Mouse (Mus musculus): Measurements from ENCODE around the gene C330021F23Rik. TPM values are rescaled to one million over a fixed set of nuclear protein-coding genes. Genes with fewer than 3 reads are reported as not detected.

Gene C330021F23Rik
- polyA plus RNA-seq (2015; fragmentation: Nextera tagmentation; extraction: Ambion mirVana), result 0.18 and 0.38 TPM in 2 replicates

- ATAC-seq (ENCODE audit: low FRiP score, low TSS enrichment), result no peak
- 6% methylated on average over 12 of the region's 12 CpGs for WGBS
Observed at GRCm38 (mm10) chr8:3567641-3568371, at the start of gene C330021F23Rik. Gene C330021F23Rik (plus strand): TSS chr8:3567990.

GRCm38 (mm10) chr8:3522007-3522697 lies 45.6 kb upstream of the C330021F23Rik start:
- H3K9ac ChIP-seq (ENCODE audit: low read length), result no peak overlapping the region
- no peaks in the 10 kb centered on the region for H3K27me3 ChIP-seq (ENCODE audit: control insufficient read depth, insufficient read depth, low read length)
- no peak overlapping the region for H3K27ac ChIP-seq (replicated peaks)
- 90% methylated on average over 13 of the region's 13 CpGs for WGBS
- no peak overlapping the region for H3K4me2 ChIP-seq (replicated peaks; ENCODE audit: low read depth)
- no peak overlapping the region for H3K4me3 ChIP-seq (ENCODE audit: low read depth, low read length)
- H3K36me3 ChIP-seq (ENCODE audit: control insufficient read depth, insufficient read depth, low read length), result peaks cover 19% of the 10 kb centered on the region
- TF ChIP-seq CTCF (IDR thresholded peaks at IDR 0.05; ENCODE audit: low read depth) (no peak), EP300 (optimal IDR thresholded peaks at IDR 0.05) (no peak)
- H3K9me3 ChIP-seq (ENCODE audit: control insufficient read depth, low read length), result no peaks in the 10 kb centered on the region
- ATAC-seq (ENCODE audit: low FRiP score, low TSS enrichment), result 0 out of 2 replicates have a peak, but pooled peaks have one; percentile 17
- H3K4me1 ChIP-seq (replicated peaks; ENCODE audit: control insufficient read depth, insufficient read depth), result 0 out of 2 replicates have a peak, but pooled peaks cover under 1% of the 10 kb centered on the region
- DNase-seq (ENCODE audit: low spot score), result no peak

More at GRCm38 (mm10) chr8:3567641-3568371, at the start of gene C330021F23Rik:
- Histone ChIP-seq H3K36me3 (ENCODE audit: control insufficient read depth, insufficient read depth, low read length) (no peaks in the 10 kb centered on the region), H3K9me3 (ENCODE audit: control insufficient read depth, low read length) (no peaks in the 10 kb centered on the region), H3K4me2 (replicated peaks; ENCODE audit: low read depth) (no peak within 1 kb of the TSS), H3K27me3 (ENCODE audit: control insufficient read depth, insufficient read depth, low read length) (no peaks in the 10 kb centered on the region), H3K4me3 (ENCODE audit: low read depth, low read length) (no peak within 1 kb of the TSS), H3K9ac (ENCODE audit: low read length) (no peak within 1 kb of the TSS), H3K27ac (replicated peaks) (no peak within 1 kb of the TSS), H3K4me1 (replicated peaks; ENCODE audit: control insufficient read depth, insufficient read depth) (no peaks in the 10 kb centered on the region)
- TF ChIP-seq CTCF (IDR thresholded peaks at IDR 0.05; ENCODE audit: low read depth) (no peak), EP300 (optimal IDR thresholded peaks at IDR 0.05) (no peak)
- DNase-seq (ENCODE audit: low spot score), result no peak

- no peak for TF ChIP-seq CTCF (IDR thresholded peaks at IDR 0.05; ENCODE audit: low read depth)
- no peak for TF ChIP-seq EP300 (optimal IDR thresholded peaks at IDR 0.05)
- H3K9ac ChIP-seq (ENCODE audit: low read length), result no peak overlapping the region
- 89% methylated on average over 5 of the region's 5 CpGs for WGBS
- H3K36me3 ChIP-seq (ENCODE audit: control insufficient read depth, insufficient read depth, low read length), result peaks cover 8% of the 10 kb centered on the region
- ATAC-seq (ENCODE audit: low FRiP score, low TSS enrichment), result no peak
- no peaks in the 10 kb centered on the region for H3K27me3 ChIP-seq (ENCODE audit: control insufficient read depth, insufficient read depth, low read length)
- no peaks in the 10 kb centered on the region for H3K4me1 ChIP-seq (replicated peaks; ENCODE audit: control insufficient read depth, insufficient read depth)
- DNase-seq (ENCODE audit: low spot score), result no peak
- no peaks in the 10 kb centered on the region for H3K9me3 ChIP-seq (ENCODE audit: control insufficient read depth, low read length)
- H3K4me3 ChIP-seq (ENCODE audit: low read depth, low read length), result no peak overlapping the region
- no peak overlapping the region for H3K27ac ChIP-seq (replicated peaks)
- H3K4me2 ChIP-seq (replicated peaks; ENCODE audit: low read depth), result no peak overlapping the region
Observed at GRCm38 (mm10) chr8:3530816-3531215, 37.0 kb upstream of the C330021F23Rik start.

GRCm38 (mm10) chr8:3531936-3532335 lies 35.9 kb upstream of the C330021F23Rik start:
- H3K9me3 ChIP-seq (ENCODE audit: control insufficient read depth, low read length), result no peaks in the 10 kb centered on the region
- H3K4me2 ChIP-seq (replicated peaks; ENCODE audit: low read depth), result no peak overlapping the region
- no peak overlapping the region for H3K27ac ChIP-seq (replicated peaks)
- TF ChIP-seq EP300 (optimal IDR thresholded peaks at IDR 0.05) (no peak), CTCF (IDR thresholded peaks at IDR 0.05; ENCODE audit: low read depth) (no peak)
- no peak overlapping the region for H3K4me3 ChIP-seq (ENCODE audit: low read depth, low read length)
- H3K36me3 ChIP-seq (ENCODE audit: control insufficient read depth, insufficient read depth, low read length), result peaks cover 8% of the 10 kb centered on the region
- no peaks in the 10 kb centered on the region for H3K4me1 ChIP-seq (replicated peaks; ENCODE audit: control insufficient read depth, insufficient read depth)
- no peak for ATAC-seq (ENCODE audit: low FRiP score, low TSS enrichment)
- H3K27me3 ChIP-seq (ENCODE audit: control insufficient read depth, insufficient read depth, low read length), result no peaks in the 10 kb centered on the region
- 94% methylated on average over 18 of the region's 18 CpGs for WGBS
- no peak for DNase-seq (ENCODE audit: low spot score)
- no peak overlapping the region for H3K9ac ChIP-seq (ENCODE audit: low read length)

- 58% methylated on average over 15 of the region's 15 CpGs for WGBS
- H3K36me3 ChIP-seq (ENCODE audit: control insufficient read depth, insufficient read depth, low read length), result peaks cover 22% of the 10 kb centered on the region
- no peak overlapping the region for H3K27ac ChIP-seq (replicated peaks)
- TF ChIP-seq EP300 (optimal IDR thresholded peaks at IDR 0.05) (no peak), CTCF (IDR thresholded peaks at IDR 0.05; ENCODE audit: low read depth) (no peak)
- no peaks in the 10 kb centered on the region for H3K9me3 ChIP-seq (ENCODE audit: control insufficient read depth, low read length)
- H3K27me3 ChIP-seq (ENCODE audit: control insufficient read depth, insufficient read depth, low read length), result no peaks in the 10 kb centered on the region
- H3K4me2 ChIP-seq (replicated peaks; ENCODE audit: low read depth), result no peak overlapping the region
- no peak overlapping the region for H3K9ac ChIP-seq (ENCODE audit: low read length)
- DNase-seq (ENCODE audit: low spot score) (peak; percentile 48), ATAC-seq (ENCODE audit: low FRiP score, low TSS enrichment) (0 out of 2 replicates have a peak, but pooled peaks have one; percentile 39)
- no peaks in the 10 kb centered on the region for H3K4me1 ChIP-seq (replicated peaks; ENCODE audit: control insufficient read depth, insufficient read depth)
- H3K4me3 ChIP-seq (ENCODE audit: low read depth, low read length), result no peak overlapping the region
Observed at GRCm38 (mm10) chr8:3536053-3536841, 31.5 kb upstream of the C330021F23Rik start.

Data from stomach, postnatal 0 days (tissue).